Mouse (Mus musculus) intestine, embryonic 16.5 days (tissue): ENCODE results near the gene Clcn3. TPM values are rescaled to one million over a fixed set of nuclear protein-coding genes. Genes with fewer than 3 reads are reported as not detected.
A peak's percentile ranks its signal among the peaks of the same experiment; 100 is the strongest.

Source experiments
- ATAC-seq: fragments of 200-750 bp; cut with Nextera tagmentation; 2 replicates; pipeline ENCODE4 v1.8.0; 2017; ENCODE audit warnings: moderate TSS enrichment, moderate library complexity
- H3K27ac ChIP-seq: fragments of 300-500 bp; sonication (generic); 2 replicates; pipeline ENCODE4 v1.5.1; 2014; ENCODE audit warnings: mild to moderate bottlenecking, low read length
- H3K27me3 ChIP-seq: fragments of 300-500 bp; sonication (generic); replicated peaks from 2 replicates; pipeline ENCODE4 v1.6.1; 2014; ENCODE audit warnings: low read length, control low read depth, mixed read lengths; ENCODE audit not compliant: control insufficient read depth, insufficient read depth
- H3K36me3 ChIP-seq: fragments of 300-500 bp; sonication (generic); 2 replicates; pipeline ENCODE4 v1.6.1; 2014; ENCODE audit warnings: low read length, control low read depth; ENCODE audit not compliant: control insufficient read depth, insufficient read depth
- H3K4me1 ChIP-seq: fragments of 300-500 bp; sonication (generic); 2 replicates; pipeline ENCODE4 v1.6.1; 2014; ENCODE audit warnings: low read length, control low read depth, mixed read lengths; ENCODE audit not compliant: control insufficient read depth, insufficient read depth
- H3K4me2 ChIP-seq: fragments of 300-500 bp; sonication (generic); 2 replicates; pipeline ENCODE4 v1.6.1; 2014; ENCODE audit warnings: low read depth, low read length, control low read depth
- H3K4me3 ChIP-seq: fragments of 300-500 bp; sonication (generic); 2 replicates; pipeline ENCODE4 v1.5.1; 2014; ENCODE audit warnings: mild to moderate bottlenecking, low read length
- H3K9ac ChIP-seq: fragments of 300-500 bp; sonication (generic); 2 replicates; pipeline ENCODE4 v1.6.1; 2014; ENCODE audit warnings: low read depth, low read length
- H3K9me3 ChIP-seq: fragments of 300-500 bp; sonication (generic); 2 replicates; pipeline ENCODE4 v1.6.1; 2016; ENCODE audit warnings: low read length, control low read depth; ENCODE audit not compliant: control insufficient read depth
- WGBS: fragments of 180-500 bp; shearing (Covaris S2); extraction: QIAGEN DNeasy Blood & Tissue Kit; methylation state at CpG from one replicate; pipeline ENCODE4 v1.1.7; 2014; 5-methylcytosine and 5-hydroxymethylcytosine counted together
- polyA plus RNA-seq: library from polyadenylated mRNA; unstranded; fragments of >200 nt; fragmentation: Nextera tagmentation; extraction: Ambion mirVana; gene quantifications from 2 replicates; pipeline ENCODE4 v1.2.1, GENCODE M21; 2015

The Clcn3 gene
- polyA plus RNA-seq, 1 experiment from 2014 or later, result 30.2 TPM

DNA sequence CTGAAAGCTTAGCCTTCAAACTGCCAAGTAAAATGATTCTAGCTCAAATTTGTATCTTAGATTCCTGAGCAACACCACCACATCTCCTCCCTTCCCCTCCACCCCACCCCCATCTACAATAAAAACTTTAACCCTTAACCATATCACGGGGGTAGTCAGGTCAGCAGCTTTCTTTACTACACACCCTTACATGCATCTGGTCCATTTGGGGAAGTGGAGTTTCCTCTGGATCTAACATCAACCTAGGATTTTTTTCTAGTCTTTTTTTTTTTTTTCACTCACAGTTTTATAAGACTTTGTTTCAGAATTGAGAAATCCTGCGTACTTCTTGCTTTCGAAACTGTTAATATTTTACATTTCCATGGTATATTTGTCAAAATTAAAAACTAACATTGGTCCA lies 20.3 kb downstream of the Clcn3 start:
- Histone ChIP-seq H3K9me3 (no peaks in the 10 kb centered on the region), H3K36me3 (no peaks in the 10 kb centered on the region), H3K4me2 (no peak overlapping the region), H3K4me1 (no peaks in the 10 kb centered on the region), H3K4me3 (no peak overlapping the region), H3K27ac (no peak overlapping the region), H3K9ac (no peak overlapping the region), H3K27me3 (no peaks in the 10 kb centered on the region)
- ATAC-seq, result no peak
- 77% methylated on average over 3 of the region's 3 CpGs for WGBS

DNA sequence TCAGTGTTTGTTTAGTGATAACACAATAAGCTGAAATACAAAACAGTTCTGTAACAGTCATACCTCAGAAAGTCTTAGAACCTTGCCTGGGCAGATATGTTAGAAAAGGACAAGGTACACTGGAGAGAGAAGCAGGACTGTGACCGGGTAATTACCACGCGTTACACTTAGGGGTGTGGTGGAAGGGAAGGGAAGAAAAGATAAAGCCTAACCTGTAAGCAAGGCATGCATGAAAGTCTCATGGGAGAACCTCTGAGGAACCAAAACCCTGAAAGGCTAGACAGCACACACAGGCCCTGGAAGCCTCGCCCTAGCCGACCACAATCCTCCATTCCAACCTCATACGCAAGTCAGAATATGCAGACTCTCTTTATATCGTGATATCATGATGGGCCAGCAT lies 26.3 kb downstream of the Clcn3 start:
- H3K4me1 ChIP-seq, result no peaks in the 10 kb centered on the region; the same call in 1 of the 2 replicates
- no peaks in the 10 kb centered on the region for H3K36me3 ChIP-seq
- peak; percentile 83 for ATAC-seq
- H3K27me3 ChIP-seq, result no peaks in the 10 kb centered on the region
- H3K9ac ChIP-seq, result no peak overlapping the region
- 0 out of 2 replicates have a peak overlapping the region, but pooled peaks have one; percentile 9 for H3K4me2 ChIP-seq
- H3K4me3 ChIP-seq, result no peak overlapping the region
- H3K9me3 ChIP-seq, result no peaks in the 10 kb centered on the region
- 65% methylated on average over 7 of the region's 7 CpGs for WGBS
- peak overlapping the region; percentile 35; the same call in 1 of the 2 replicates for H3K27ac ChIP-seq

DNA sequence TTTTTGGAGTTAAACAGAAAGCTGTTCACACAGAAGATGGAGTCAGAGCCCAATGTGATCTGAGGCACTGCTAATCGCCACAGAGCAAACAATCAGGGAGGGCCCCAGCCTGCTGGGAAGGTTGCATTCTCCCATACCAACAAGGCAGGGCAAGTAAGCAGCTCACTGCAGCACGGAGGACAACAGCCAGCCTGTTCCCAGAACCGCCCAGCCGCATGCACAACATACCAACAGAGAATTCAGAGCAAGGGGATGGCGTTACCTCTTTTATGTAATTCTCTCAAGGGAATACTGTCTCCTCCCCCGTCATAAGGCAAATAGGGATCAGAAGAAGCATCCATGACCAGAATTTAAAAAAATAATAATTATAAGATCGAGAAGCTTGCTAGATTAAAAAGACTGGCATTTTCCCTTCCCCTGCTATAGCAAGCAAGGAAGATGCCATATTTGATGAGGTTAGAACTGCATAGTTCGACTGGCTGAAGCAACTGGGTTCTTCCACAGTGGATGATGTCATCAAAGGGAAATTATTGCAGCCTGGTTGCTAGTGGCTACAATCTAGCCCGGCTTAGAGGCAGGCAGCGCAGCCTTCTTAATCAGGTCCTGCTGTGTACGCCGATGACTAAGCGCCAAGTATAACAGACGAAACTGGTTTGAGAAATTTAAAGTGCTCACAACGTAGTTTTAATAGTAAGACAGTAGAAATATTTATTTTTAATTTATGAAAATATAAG lies 28.7 kb downstream of the Clcn3 start:
- Histone ChIP-seq H3K27me3 (no peaks in the 10 kb centered on the region), H3K4me1 (peaks cover 3% of the 10 kb centered on the region; the same call in 1 of the 2 replicates), H3K36me3 (no peaks in the 10 kb centered on the region), H3K9me3 (no peaks in the 10 kb centered on the region), H3K27ac (peak overlapping the region; percentile 79), H3K4me2 (peak overlapping the region; percentile 55), H3K9ac (peak overlapping the region; percentile 41; the same call in 1 of the 2 replicates), H3K4me3 (peak overlapping the region; percentile 11)
- ATAC-seq, result peak; percentile 94
- WGBS, result 3% methylated on average over 15 of the region's 15 CpGs

DNA sequence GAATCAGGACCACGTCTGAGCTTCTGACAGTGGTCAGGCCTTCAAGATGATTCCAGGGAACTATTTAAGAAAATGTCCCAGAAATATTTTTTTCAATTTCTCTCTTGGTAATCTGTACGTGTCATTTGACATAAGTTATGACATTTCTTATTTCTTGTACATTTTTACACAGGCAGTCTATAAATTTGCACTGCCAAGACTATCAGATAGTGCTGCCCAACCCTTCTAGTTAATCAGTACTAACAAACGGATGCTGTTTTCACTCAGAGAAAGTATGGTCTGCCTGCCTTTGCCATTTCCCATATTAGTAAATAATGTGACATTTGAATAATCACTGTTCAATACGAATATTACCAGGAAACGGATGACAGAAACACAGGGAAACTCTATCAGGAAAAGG lies 30.3 kb downstream of the Clcn3 start:
- H3K4me1 ChIP-seq, result peaks cover 3% of the 10 kb centered on the region; the same call in 1 of the 2 replicates
- no peak overlapping the region for H3K27ac ChIP-seq
- H3K27me3 ChIP-seq, result no peaks in the 10 kb centered on the region
- WGBS, result 46% methylated on average over 5 of the region's 5 CpGs
- H3K9me3 ChIP-seq, result no peaks in the 10 kb centered on the region
- H3K4me3 ChIP-seq, result no peak overlapping the region
- ATAC-seq, result no peak
- H3K4me2 ChIP-seq, result no peak overlapping the region
- no peak overlapping the region for H3K9ac ChIP-seq
- no peaks in the 10 kb centered on the region for H3K36me3 ChIP-seq

DNA sequence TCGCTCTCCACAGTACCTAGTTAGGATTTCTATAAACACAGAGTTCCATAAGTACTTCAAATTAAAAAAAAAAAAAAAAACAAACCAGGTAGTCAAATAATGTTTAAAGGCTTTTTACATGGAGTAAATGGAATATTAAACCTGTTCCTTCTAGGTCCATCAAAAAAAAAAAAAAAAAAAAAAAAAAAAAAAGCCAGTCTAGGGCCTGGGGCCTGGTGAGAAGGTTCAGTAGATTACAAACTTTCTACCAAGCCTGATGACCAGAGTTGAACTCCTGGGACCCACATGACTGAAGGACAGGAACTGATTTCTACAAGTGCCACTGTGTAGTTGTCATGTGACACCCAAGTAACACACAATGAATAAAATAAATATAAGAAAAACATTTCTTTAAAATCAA lies 31.3 kb downstream of the Clcn3 start:
- WGBS, result 90% methylated on average over 1 of the region's 1 CpGs
- no peak overlapping the region for H3K4me3 ChIP-seq
- no peaks in the 10 kb centered on the region for H3K27me3 ChIP-seq
- no peak overlapping the region for H3K27ac ChIP-seq
- no peak for ATAC-seq
- H3K9me3 ChIP-seq, result no peaks in the 10 kb centered on the region
- no peaks in the 10 kb centered on the region for H3K36me3 ChIP-seq
- H3K9ac ChIP-seq, result no peak overlapping the region
- H3K4me1 ChIP-seq, result peaks cover 3% of the 10 kb centered on the region; the same call in 1 of the 2 replicates
- no peak overlapping the region for H3K4me2 ChIP-seq

DNA sequence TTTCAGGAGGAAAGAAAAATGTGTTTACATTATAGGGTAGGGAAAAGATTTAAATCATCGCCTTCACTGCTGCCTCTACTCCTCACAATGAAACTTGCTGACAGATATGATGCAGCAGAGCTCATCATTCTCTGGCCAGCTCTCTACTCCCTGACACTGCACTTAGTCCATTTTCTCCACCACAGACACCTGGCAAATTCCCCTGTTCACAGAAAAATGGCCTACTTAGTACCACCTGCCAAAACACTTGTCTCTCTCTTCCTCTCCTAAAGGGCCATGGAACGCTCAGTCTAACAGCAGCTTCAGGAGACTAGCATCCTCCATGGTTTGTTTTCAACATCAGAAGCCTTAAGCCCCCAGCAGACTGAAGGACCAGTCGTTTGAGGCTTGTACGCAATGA lies 31.8 kb downstream of the Clcn3 start:
- Histone ChIP-seq H3K36me3 (no peaks in the 10 kb centered on the region), H3K27me3 (no peaks in the 10 kb centered on the region), H3K27ac (no peak overlapping the region), H3K9ac (no peak overlapping the region), H3K4me3 (no peak overlapping the region), H3K4me1 (peaks cover 3% of the 10 kb centered on the region; the same call in 1 of the 2 replicates), H3K9me3 (no peaks in the 10 kb centered on the region), H3K4me2 (no peak overlapping the region)
- no peak for ATAC-seq
- 63% methylated on average over 4 of the region's 4 CpGs for WGBS

DNA sequence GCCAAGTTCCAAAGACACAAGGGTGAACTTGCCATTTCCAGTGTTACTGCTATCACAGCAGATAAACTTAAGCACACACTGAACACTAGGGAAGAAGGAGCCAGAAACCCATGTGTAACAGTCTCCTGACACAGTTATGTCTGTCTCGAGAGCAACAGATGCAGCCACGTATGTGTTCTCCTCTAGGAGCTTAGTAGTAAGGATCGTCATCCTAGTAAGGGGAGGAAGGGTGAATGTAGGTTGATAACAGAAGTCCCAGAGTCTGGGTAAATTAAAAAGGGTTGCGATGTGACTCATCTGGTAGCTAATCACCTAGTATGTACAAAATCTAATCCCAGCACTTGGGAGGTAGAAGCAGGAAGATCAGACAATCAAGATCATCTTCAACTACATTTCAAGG lies 33.2 kb downstream of the Clcn3 start:
- peaks cover 3% of the 10 kb centered on the region; the same call in 1 of the 2 replicates for H3K4me1 ChIP-seq
- H3K4me2 ChIP-seq, result no peak overlapping the region
- H3K9ac ChIP-seq, result no peak overlapping the region
- no peaks in the 10 kb centered on the region for H3K36me3 ChIP-seq
- no peaks in the 10 kb centered on the region for H3K27me3 ChIP-seq
- H3K4me3 ChIP-seq, result no peak overlapping the region
- no peaks in the 10 kb centered on the region for H3K9me3 ChIP-seq
- WGBS, result 58% methylated on average over 4 of the region's 4 CpGs
- ATAC-seq, result peak; percentile 16; the same call in 1 of the 2 replicates
- H3K27ac ChIP-seq, result no peak overlapping the region

DNA sequence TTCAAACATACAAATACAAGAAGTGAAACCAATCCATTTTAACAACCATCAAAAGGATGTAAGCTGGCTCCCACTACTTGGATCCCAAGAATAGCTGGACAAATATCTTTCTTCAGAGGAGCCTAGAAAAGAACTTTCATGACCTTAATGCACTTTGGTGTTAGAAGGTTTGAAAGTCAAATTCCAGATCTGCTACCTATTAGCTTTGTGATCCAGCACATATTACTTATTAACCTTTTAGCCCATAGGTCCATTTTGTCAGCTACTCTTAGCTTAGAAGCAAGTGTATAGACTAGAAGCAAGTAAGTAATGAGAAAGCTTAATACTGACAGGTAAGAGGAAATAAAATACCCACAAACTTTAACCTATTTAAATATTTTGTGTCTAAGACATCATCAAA lies 35.6 kb downstream of the Clcn3 start:
- Histone ChIP-seq H3K27me3 (no peaks in the 10 kb centered on the region), H3K4me2 (no peak overlapping the region), H3K9me3 (no peaks in the 10 kb centered on the region), H3K36me3 (no peaks in the 10 kb centered on the region), H3K4me1 (peaks cover 3% of the 10 kb centered on the region; the same call in 1 of the 2 replicates), H3K9ac (no peak overlapping the region), H3K27ac (no peak overlapping the region), H3K4me3 (no peak overlapping the region)
- no peak for ATAC-seq

DNA sequence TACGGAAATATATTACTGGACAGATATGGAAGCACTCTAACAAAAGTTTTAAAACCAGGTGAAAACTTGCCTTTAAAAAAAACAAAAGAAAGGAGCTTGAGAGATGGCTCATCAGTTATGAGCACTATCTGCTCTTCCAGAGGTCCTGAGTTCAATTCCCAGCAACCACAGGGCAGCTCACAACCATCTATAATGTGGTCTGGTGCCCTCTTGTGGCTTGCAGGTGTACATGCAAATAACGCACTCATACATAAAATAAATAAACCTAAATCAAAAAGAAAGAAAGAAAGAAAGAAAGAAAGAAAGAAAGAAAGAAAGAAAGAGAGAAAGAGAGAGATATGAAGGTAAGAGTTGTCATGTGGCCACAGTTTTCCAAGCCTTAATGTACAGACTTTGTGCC lies 40.2 kb downstream of the Clcn3 start:
- WGBS, result 98% methylated on average over 2 of the region's 2 CpGs
- Histone ChIP-seq H3K4me3 (no peak overlapping the region), H3K27me3 (no peaks in the 10 kb centered on the region), H3K9ac (no peak overlapping the region), H3K36me3 (no peaks in the 10 kb centered on the region), H3K9me3 (no peaks in the 10 kb centered on the region), H3K4me2 (no peak overlapping the region), H3K4me1 (no peaks in the 10 kb centered on the region), H3K27ac (no peak overlapping the region)
- ATAC-seq, result no peak
